Mouse (Mus musculus) right cerebral cortex, postnatal 25 days (tissue): ENCODE data around the gene Mtif2.
"Not testable (repeated sequence)": the region's sequence is repeated elsewhere in the genome, so short reads cannot be mapped to it uniquely, and the experiment has no call there.

Source experiments
- DNase-seq: peaks from one replicate; pipeline ENCODE4 v3.0.0; 2022

Gene Mtif2

GRCm38 (mm10) chr11:29525988-29526794, at the start of gene Mtif2:
Mtif2 (plus strand) TSS chr11:29526408.
- DNase-seq = peak; percentile 82

DNA sequence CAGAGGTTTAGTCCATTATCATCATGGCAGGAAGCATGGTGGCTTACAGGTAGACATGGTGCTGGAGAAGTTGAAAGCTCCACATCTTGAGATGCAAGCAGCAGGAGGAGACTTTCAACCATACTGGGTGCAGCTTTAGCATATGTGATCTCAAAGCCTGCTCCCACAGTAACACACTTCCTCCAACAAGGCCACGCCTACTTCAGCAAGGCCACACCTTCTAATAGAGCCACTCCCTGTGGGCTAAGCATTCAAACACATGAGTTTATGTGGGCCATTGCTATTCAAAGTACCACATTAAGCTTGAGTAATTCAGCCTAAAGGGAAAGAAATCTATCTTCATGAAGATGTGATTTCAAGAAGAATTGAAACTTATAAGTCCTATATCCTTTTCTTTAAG, 33.1 kb upstream of the Mtif2 start:
- no peak for DNase-seq

GRCm38 (mm10) chr11:29496962-29497361, 29.2 kb upstream of the Mtif2 start:
- DNase-seq = no peak

DNA sequence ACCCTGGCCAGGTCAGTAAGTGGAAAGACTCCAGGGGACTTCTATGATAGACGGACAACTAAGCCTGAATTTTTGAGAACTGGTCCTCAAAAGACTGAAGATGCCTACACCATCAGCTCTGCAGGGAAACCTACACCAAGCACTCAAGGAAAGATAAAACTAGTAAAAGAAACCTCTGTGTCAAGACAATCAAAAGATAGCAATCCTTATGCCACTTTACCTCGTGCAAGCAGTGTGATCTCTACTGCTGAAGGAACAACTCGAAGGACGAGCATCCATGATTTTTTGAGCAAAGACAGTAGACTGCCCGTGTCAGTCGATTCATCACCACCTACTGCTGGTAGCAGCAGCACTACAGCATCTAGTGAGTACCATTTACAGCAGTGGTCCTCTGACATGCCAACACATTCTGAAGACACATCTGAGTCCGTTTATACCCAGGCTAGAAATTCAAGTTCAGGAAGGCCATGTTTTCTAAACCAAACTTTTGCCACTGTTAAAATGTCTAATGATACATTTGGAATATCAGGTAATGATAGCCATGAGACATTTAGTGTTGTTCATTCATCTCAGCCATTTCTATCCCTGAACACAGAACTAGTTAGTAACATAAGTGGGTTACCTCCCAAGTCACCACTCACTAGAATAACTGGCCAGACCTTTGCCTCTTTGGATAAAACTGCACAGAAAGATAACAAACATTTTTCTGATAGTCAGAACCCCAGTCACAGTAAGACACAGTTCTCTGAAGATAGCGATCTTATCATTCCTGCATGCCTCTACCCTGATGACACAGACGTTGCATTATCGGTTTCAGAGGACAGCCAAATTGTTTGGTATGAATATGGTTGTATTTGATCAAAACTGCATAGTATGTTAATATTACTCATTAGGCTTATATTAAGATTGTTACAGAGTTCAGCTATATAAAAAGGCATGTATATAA, 22.0 kb upstream of the Mtif2 start:
- no peak for DNase-seq

GRCm38 (mm10) chr11:29504899-29505625, 21.1 kb upstream of the Mtif2 start:
- DNase-seq = no peak

DNA sequence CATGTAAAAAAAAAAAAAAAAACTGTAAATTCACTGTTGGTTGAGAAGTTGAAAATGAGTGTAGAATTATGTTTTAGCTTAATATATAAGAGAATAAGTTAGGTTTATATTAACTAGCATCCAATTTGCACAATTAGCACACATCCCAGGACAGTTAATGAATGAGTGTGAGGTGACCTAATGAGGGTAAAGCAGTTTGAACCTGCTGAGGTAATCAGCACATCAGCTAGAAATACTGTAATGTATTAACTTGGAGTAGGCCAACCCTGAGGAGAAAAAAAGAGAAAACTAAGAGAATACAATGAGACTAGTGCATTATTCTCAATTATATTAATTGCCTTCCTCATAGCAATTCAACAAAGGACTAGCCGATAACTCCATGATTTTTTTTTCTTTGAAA, 16.8 kb upstream of the Mtif2 start:
- DNase-seq = no peak

- no peak for DNase-seq
Observed at GRCm38 (mm10) chr11:29512818-29513535, 13.2 kb upstream of the Mtif2 start.

DNA sequence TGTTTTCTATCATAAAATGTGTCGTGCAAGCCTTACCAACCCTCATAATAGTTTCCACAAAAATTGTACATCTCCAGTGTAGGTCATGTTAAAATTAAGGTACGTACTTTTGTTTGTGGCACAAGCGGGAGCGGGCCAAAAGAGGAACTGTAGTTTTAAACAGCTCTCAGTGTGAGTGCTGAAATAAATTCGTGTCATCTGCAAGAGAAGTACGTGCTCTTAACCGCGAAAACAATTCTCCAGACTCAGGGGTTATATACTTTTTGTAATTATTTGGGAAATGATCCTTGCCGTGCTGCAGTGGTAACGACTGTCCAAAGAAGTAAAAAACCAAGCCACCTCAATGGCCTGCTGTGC, 11.9 kb upstream of the Mtif2 start:
- DNase-seq = no peak

DNA sequence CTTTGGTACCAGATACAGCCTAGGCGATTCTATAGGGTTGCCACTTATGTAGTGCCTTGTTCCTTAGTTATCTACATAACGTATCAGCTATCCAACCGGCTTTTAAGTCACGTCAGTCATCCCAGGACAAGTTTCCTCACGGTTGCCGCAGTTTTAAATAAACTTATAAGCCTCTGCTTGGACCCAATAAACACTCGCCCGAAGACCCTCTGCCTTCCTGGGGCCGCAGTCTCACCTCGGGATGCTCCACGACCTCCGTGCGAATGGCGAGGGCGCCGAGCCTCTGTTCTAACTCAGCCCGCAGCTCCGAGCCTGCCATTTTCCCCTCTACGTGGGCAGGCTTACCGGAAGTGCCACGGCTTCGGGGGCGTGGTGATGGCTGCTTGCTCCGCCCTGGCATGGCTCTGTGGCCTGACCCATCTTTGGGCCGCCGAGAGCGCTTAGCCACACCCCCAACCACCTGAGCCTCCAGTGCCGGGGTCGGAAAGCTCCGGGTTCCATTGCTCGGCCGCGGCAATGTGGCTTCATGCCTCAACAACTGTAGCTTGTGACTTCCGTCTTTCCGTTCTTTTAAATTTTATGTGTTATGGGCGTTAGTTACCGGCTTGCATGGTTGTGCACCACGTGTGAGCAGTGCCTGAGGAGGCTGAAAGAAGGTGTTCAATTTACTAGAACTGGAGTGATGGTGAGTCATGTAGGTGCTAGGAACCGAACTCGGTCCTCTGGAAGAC, 11.4 kb upstream of the Mtif2 start, which contains the start of gene Prorsd1:
Gene Prorsd1, minus strand, starts transcription at position 352 of the 731 bp plus-strand sequence.
- peak; percentile 66 for DNase-seq

DNA sequence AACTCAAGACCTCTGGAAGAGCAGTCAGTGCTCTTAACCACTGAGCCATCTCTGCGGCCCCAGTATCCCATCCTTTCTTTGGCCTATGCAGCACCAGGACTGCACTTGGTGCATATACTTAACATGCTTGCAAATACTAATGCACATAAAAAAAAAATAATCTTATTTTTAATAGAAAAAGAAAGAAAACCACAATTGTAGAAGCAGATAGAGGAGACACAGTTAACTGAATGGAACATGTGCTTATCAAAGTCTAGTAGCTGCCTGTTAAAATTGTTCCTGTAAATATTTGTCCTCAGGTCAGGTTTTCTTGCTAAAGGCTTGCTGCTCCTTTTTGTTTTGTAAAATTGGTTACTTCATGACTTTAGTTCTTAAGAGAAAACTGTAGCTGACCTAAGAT, 12.0 kb downstream of the Mtif2 start:
- no peak for DNase-seq

GRCm38 (mm10) chr11:29544225-29544945, 18.2 kb downstream of the Mtif2 start:
- DNase-seq = no peak

- DNase-seq = not testable (repeated sequence)
Observed at GRCm38 (mm10) chr11:29545150-29545752, 19.0 kb downstream of the Mtif2 start.

GRCm38 (mm10) chr11:29546297-29546696, 20.1 kb downstream of the Mtif2 start:
- not testable (repeated sequence) for DNase-seq

DNA sequence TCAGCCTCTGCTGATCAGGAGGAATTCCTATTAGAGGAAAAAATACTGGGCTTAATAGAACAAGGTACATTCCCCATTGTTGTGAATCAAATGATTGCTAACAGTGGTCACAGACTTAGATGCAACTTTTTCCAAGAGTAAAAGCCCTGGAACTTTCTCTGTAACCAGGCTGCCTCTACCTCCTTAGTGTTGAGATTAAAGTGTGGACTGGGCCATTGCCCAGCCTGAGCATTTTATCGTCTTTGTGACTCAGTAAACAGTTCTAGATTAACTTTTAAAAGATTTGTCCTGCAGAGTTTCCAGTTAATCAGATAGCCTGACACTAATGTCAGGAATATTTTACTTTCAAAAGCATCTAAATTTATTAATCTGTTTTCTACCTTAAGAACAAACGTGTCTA, 20.6 kb downstream of the Mtif2 start:
- DNase-seq = no peak

GRCm38 (mm10) chr11:29547249-29547751, 21.1 kb downstream of the Mtif2 start:
- DNase-seq = no peak

DNA sequence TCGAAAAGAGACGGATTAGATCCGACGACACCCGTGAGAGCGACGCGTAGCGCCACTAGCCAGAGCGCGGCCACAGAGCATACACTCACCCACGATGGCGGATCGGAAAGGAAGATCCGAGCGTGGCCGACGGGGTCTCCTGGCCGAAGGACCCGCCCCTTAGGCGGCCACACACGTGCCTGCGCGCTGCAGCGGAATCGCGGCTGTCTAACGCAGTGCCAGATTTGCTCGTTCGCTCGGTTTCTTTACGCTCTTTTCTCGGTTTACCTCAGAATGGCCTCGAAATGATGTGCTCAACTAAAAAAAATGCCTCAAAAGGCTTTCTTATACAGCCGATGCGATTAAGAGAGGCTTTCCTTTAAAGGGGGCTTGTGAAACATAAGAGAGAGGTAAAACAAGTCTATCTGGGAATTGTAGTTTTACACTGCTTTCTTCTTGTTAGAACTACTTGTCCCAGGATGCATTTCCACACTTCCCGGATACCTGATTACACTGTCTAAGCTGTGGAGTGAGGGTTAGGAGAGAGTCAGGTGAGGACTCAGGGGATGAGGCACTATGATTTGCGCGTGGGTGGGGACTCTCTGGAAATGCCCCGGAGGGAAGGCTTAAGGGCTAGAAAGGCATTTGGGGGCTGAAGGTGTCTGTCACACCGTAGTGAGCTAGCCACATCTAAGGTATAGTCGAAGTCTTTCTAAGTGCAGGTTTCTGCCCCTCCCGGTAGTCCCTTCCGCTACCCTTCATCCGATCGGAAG, 21.7 kb downstream of the Mtif2 start, which contains the start of the genes Clhc1 and Rps27a:
Gene Clhc1, plus strand, starts transcription at position 199 of the 752 bp plus-strand sequence.
Gene Rps27a, minus strand, starts transcription at position 358 of the 752 bp plus-strand sequence.
- peak; percentile 93 for DNase-seq

DNA sequence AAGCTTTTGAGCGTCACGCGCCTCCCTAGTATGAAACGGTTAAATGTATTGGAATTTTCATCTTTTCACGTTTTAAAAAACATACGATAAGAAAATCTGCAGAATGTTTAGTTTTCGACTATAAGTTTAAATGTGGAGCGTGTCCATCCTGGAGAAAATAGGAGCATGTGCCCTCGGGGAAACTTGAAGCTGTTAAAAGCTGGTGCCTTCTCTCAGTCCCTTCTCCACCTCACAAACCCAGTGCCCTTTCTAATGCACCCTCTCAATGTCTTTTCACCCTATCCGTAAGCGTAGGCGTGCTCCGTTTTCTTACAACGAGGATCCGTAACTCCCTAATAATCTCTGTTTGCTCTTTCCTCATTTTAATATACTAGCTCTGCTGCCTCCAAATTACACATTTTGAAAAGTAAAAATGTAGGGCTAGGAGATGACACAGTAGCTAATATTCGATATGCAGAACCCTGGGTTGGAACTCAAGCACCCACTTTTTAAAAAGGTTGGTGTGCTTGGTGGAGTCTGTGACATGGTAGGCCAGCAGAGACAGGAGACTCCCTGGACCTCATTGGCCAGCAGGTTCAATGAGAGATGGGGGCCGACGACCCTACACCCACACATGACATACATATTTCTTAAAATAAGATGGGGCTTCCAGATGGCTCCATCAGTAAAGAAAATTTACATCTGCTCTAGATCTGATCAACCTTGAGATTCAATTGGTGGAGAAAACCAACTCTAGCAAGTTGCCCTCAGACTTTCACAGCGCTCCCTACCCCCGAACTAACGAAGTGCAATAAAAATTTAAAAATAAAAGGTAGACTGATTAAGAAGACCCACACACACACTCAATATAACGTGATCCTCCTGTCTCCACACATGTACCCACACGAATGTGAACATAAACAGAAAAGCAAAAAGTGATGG, 22.6 kb downstream of the Mtif2 start:
- no peak for DNase-seq

DNA sequence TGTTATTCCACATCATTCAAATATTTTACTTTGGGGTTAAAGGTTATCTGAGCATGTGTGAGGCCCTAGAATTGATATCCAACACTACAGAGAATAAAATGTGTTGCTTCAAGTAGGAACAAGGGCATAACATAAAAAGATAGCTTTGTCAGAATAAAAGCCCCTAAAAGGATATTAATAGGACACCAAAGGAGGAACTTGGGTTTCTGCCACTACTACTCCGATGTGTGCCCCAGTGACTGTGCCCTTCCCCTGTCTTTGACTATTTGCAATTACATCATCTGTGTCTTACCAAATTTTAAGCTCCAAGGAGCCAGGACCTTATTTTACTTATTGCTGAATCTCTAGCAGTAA, 23.2 kb downstream of the Mtif2 start:
- DNase-seq = no peak
